Mouse (Mus musculus) hindbrain, embryonic 16.5 days (tissue): ENCODE results near the gene Nhs. TPM values are rescaled to one million over a fixed set of nuclear protein-coding genes. Genes with fewer than 3 reads are reported as not detected.
"Not testable (repeated sequence)": the region's sequence is repeated elsewhere in the genome, so short reads cannot be mapped to it uniquely, and the experiment has no call there.

ENCODE experiments used
- ATAC-seq: fragments of 200-750 bp; cut with Nextera tagmentation; 2 replicates; pipeline ENCODE4 v1.8.0; 2017; ENCODE audit warnings: moderate TSS enrichment, moderate library complexity
- H3K27ac ChIP-seq: fragments of 300-500 bp; sonication (generic); 2 replicates; pipeline ENCODE4 v1.5.1; 2014; ENCODE audit warnings: low read depth, mild to moderate bottlenecking, control low read depth, low read length, moderate library complexity
- H3K27me3 ChIP-seq: fragments of 300-500 bp; sonication (generic); replicated peaks from 2 replicates; pipeline ENCODE4 v1.6.1; 2014; ENCODE audit warnings: low read length; ENCODE audit not compliant: control insufficient read depth, insufficient read depth
- H3K36me3 ChIP-seq: fragments of 300-500 bp; sonication (generic); 2 replicates; pipeline ENCODE4 v1.6.1; 2014; ENCODE audit warnings: mild to moderate bottlenecking, low read length, moderate library complexity, mixed read lengths; ENCODE audit not compliant: control insufficient read depth, insufficient read depth
- H3K4me1 ChIP-seq: fragments of 300-500 bp; sonication (generic); 2 replicates; pipeline ENCODE4 v1.6.1; 2014; ENCODE audit warnings: low read depth, low read length; ENCODE audit not compliant: control insufficient read depth, insufficient read depth
- H3K4me2 ChIP-seq: fragments of 300-500 bp; sonication (generic); 2 replicates; pipeline ENCODE4 v1.6.1; 2014; ENCODE audit warnings: mild to moderate bottlenecking, low read length, control low read depth, moderate library complexity
- H3K4me3 ChIP-seq: fragments of 300-500 bp; sonication (generic); 2 replicates; pipeline ENCODE4 v1.5.1; 2014; ENCODE audit warnings: mild to moderate bottlenecking, low read length, control low read depth, moderate library complexity
- H3K9ac ChIP-seq: fragments of 300-500 bp; sonication (generic); 2 replicates; pipeline ENCODE4 v1.6.1; 2014; ENCODE audit warnings: low read depth, mild to moderate bottlenecking, control low read depth, low read length, moderate library complexity
- H3K9me3 ChIP-seq: fragments of 300-500 bp; sonication (generic); 2 replicates; pipeline ENCODE4 v1.6.1; 2014; ENCODE audit warnings: mild to moderate bottlenecking, low read length, moderate library complexity; ENCODE audit not compliant: control insufficient read depth
- WGBS: fragments of 180-500 bp; shearing (Covaris S2); extraction: QIAGEN DNeasy Blood & Tissue Kit; methylation state at CpG from one replicate; pipeline ENCODE4 v1.1.7; 2014; 5-methylcytosine and 5-hydroxymethylcytosine counted together
- polyA plus RNA-seq: library from polyadenylated mRNA; unstranded; fragments of >200 nt; fragmentation: Nextera tagmentation; extraction: Ambion mirVana; gene quantifications from 2 replicates; pipeline ENCODE4 v1.2.1, GENCODE M21; 2015

The Nhs gene
- polyA plus RNA-seq, 1 experiment from 2014 or later, result 4.7 TPM

DNA sequence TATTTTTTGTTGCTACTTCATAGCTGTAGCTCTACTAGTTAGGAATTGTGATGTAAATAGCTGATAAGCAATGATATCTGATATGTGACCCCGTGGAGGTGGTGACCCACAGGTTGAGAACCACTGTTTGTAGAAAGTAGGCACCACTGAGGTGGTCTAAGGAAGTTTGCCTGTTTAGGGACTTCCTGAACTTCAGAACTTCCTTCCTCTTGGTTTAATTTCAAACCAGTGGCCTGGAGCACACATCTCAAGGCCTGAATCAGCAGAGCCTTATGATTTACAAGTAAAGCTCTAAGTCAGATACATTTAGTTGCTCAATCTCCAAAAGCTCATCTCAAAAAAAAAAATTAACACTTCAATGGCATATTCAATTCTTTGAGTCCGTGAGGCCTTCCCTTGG, 265.1 kb downstream of the Nhs start:
- Histone ChIP-seq H3K9me3 (no peaks in the 10 kb centered on the region), H3K27ac (no peak overlapping the region), H3K4me2 (no peak overlapping the region), H3K36me3 (no peaks in the 10 kb centered on the region), H3K4me1 (no peaks in the 10 kb centered on the region), H3K4me3 (no peak overlapping the region), H3K27me3 (no peaks in the 10 kb centered on the region; the same call in none of the 2 replicates), H3K9ac (no peak overlapping the region)
- no peak for ATAC-seq
- 70% methylated on average over 2 of the region's 2 CpGs for WGBS

DNA sequence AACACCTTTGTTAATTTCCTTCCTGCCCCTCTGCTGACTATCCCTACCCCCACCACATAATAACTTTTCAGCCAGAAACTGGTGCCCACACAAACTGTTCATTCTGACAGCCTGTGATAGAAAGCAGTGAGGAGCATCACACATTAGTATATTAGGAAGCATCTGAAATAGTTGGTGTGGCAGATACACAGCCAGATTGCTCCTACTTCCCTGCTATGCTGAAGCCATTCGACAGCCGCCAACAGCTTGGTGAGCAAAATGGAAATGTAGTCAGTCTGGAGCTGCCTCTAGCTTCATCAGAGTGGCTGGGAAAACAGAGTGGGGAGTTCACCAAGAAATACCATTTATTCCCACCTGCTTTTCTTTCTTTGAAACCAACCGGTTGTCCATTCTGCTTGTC, 275.9 kb downstream of the Nhs start:
- Histone ChIP-seq H3K9ac (no peak overlapping the region), H3K9me3 (no peaks in the 10 kb centered on the region), H3K36me3 (no peaks in the 10 kb centered on the region), H3K27ac (no peak overlapping the region), H3K4me1 (no peaks in the 10 kb centered on the region), H3K27me3 (no peaks in the 10 kb centered on the region), H3K4me3 (no peak overlapping the region), H3K4me2 (no peak overlapping the region)
- 82% methylated on average over 3 of the region's 3 CpGs for WGBS
- no peak for ATAC-seq

DNA sequence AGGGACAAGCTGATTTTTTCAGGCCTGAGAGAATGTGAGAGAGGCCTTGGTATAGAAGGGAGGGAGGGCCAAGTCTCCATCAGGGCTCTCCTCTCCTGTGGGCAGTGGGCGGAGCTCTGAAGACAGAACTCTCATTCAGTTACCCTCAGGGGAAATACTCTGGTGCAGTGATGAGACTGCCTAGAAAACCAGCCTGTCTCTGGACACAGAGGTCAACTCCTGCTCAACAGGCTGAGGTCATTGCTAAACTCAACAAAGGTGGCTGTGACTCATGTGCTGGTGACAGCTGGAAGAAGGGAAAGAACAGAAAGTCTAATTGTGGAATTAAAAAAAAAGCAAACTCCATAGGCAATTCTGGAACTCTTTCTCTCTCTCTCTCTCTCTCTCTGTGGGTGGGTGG, 282.4 kb downstream of the Nhs start:
- Histone ChIP-seq H3K27me3 (no peaks in the 10 kb centered on the region; the same call in none of the 2 replicates), H3K9me3 (no peaks in the 10 kb centered on the region), H3K27ac (no peak overlapping the region), H3K9ac (no peak overlapping the region), H3K4me2 (no peak overlapping the region), H3K4me3 (no peak overlapping the region), H3K4me1 (no peaks in the 10 kb centered on the region), H3K36me3 (no peaks in the 10 kb centered on the region)
- no peak for ATAC-seq
- WGBS, result 71% methylated on average over 1 of the region's 1 CpGs

DNA sequence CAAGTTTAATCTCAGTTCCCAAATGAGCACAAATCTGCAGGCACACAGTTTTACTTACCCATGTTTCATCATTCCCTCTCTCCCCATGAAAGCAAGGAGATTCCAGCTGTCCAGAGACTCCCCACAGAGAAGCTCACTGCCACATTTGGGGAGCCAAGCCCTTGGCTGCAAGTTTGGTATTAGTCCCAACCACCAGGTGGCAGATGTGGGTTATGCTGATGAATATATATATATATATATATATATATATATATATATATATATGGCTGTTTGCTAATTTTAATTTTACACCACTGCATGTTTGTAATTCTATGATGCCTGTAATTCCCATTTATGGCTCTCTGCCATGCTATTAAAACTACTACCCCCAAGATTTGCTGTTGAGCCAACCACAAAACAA, 286.0 kb downstream of the Nhs start:
- Histone ChIP-seq H3K9ac (no peak overlapping the region), H3K4me3 (no peak overlapping the region), H3K9me3 (no peaks in the 10 kb centered on the region), H3K4me1 (no peaks in the 10 kb centered on the region), H3K4me2 (no peak overlapping the region), H3K27me3 (no peaks in the 10 kb centered on the region; the same call in none of the 2 replicates), H3K36me3 (no peaks in the 10 kb centered on the region), H3K27ac (no peak overlapping the region)
- ATAC-seq, result no peak

DNA sequence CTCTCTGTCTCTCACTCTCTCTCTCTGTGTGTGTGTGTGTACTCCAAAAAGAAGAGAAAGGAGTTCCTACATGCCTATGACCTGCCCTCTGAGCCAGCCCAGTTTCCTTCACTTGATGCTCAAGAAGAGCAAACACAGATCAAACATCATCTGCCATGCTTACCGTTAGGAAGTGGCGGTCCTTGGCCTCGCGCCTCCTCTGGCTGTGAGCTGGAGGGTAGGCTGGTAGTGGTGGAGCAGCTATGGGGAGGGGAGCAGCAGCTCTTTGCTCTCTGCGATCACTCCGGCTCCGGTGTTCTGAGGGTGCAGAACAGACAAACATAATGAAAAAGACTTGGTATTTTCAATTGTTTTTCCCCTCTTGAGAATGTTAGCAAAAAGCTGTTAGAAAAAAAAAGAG, 288.2 kb downstream of the Nhs start:
- Histone ChIP-seq H3K9ac (no peak overlapping the region), H3K4me3 (no peak overlapping the region), H3K36me3 (no peaks in the 10 kb centered on the region), H3K9me3 (no peaks in the 10 kb centered on the region), H3K27me3 (peaks cover 2% of the 10 kb centered on the region), H3K27ac (no peak overlapping the region), H3K4me1 (no peaks in the 10 kb centered on the region), H3K4me2 (no peak overlapping the region)
- WGBS, result 94% methylated on average over 7 of the region's 7 CpGs
- no peak for ATAC-seq

DNA sequence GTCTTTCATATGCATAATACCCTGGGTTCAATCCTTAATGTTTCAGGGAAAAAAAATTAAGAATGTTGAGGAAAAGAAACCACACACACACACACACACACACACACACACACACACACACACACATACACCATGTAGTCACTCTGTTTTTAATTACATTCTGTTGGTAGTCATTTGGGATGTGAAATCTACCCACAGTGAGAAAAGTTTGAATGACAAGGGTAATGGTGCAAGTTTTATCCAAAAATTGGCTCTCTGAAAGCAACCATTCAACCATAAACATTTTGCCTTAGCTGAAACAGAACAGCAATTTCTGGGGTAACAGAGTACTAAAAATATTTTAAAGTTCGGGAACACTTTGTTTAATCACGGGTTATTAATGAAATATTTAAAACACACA, 303.9 kb downstream of the Nhs start:
- no peaks in the 10 kb centered on the region; the same call in 1 of the 2 replicates for H3K27me3 ChIP-seq
- 75% methylated on average over 2 of the region's 2 CpGs for WGBS

DNA sequence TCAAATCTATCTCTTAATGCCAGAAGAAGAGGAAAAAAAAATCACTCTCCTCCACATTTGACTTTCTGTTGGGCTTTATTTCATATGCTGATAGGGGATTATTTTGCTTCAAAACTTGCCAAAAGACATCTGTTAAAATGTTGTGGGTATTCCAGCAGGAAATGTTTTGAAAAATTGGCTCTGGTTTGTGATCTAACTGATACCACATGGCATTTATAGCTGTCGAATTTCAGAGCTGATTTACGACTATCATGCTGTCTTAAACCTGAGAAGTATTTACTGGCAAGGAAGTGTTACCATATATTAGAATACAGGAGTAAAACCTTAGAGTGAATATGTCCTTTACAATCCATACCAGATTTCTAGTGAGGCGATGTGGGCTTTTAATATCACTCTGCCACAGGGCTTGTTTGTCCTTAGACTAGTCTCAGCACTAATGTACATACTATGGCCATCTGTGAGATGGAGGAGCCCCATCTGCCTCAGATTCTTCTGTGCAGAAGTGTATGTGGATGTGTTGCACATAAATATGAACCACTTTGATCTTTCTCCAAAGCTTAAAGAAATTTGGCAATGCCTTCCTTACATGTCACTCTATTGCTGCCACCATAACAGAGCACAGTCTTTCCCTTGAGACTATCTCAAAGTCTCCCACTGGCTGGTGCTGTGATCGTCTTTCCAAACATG, 305.8 kb downstream of the Nhs start:
- H3K27me3 ChIP-seq, result no peaks in the 10 kb centered on the region; the same call in 1 of the 2 replicates
- H3K27ac ChIP-seq, result no peak overlapping the region
- H3K36me3 ChIP-seq, result no peaks in the 10 kb centered on the region
- H3K4me3 ChIP-seq, result no peak overlapping the region
- no peak overlapping the region for H3K4me2 ChIP-seq
- 69% methylated on average over 4 of the region's 4 CpGs for WGBS
- no peaks in the 10 kb centered on the region for H3K9me3 ChIP-seq
- no peaks in the 10 kb centered on the region for H3K4me1 ChIP-seq
- no peak overlapping the region for H3K9ac ChIP-seq
- no peak for ATAC-seq

More for the DNA sequence above, 303.9 kb downstream of the Nhs start:
- Histone ChIP-seq H3K4me1 (no peaks in the 10 kb centered on the region), H3K4me2 (no peak overlapping the region), H3K27ac (no peak overlapping the region), H3K36me3 (no peaks in the 10 kb centered on the region), H3K4me3 (no peak overlapping the region), H3K9me3 (no peaks in the 10 kb centered on the region), H3K9ac (no peak overlapping the region)
- no peak for ATAC-seq

DNA sequence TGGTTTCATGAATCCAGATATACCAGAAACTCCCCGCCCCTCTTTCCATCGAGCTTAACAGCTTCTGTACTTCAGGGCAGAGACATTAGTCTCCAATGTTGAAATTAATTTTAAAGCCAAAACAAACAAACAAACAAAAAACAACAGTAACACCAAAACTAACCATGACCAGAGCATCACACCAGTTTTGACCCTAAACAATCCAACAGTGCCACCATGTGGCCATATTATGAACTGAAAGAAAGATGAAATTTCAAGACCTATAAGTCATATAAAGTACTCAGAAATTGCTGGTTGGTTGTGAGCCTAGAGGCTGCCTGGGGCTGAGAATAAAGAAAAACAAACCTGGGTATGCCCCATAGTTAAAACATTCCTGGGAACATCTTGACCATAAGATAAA, 333.3 kb downstream of the Nhs start:
- WGBS, result 19% methylated on average over 2 of the region's 2 CpGs

DNA sequence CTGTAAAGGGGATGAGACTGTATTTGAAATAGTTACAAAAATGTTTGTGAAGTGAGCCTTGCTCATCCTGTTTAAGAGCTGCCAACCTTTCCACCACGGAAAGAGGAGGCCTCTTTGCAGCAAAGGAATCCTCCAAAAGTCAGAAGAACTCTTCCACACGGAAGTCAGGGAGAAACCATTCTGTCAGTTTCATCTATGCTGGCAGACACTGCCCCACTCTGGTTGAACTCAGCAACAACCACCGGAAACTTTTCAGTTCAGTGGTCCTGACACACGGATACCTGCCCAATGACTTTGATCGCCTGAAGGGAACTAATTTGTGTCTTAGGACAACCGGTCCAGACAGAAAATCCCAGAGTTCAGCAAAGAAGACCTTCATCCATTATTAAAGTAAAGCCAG, 369.3 kb downstream of the Nhs start:
- H3K9ac ChIP-seq, result no peak overlapping the region
- H3K4me3 ChIP-seq, result no peak overlapping the region
- no peak overlapping the region for H3K4me2 ChIP-seq
- no peaks in the 10 kb centered on the region; the same call in none of the 2 replicates for H3K27me3 ChIP-seq
- ATAC-seq, result no peak
- WGBS, result 30% methylated on average over 6 of the region's 6 CpGs
- no peaks in the 10 kb centered on the region for H3K9me3 ChIP-seq
- no peaks in the 10 kb centered on the region for H3K36me3 ChIP-seq
- no peaks in the 10 kb centered on the region for H3K4me1 ChIP-seq
- H3K27ac ChIP-seq, result no peak overlapping the region

More for the DNA sequence above, 333.3 kb downstream of the Nhs start:
- not testable (repeated sequence) for H3K27me3 ChIP-seq, H3K4me3 ChIP-seq, H3K9ac ChIP-seq, H3K9me3 ChIP-seq, H3K4me1 ChIP-seq, H3K4me2 ChIP-seq, H3K36me3 ChIP-seq, H3K27ac ChIP-seq, ATAC-seq
